In the genomic region with DNA sequence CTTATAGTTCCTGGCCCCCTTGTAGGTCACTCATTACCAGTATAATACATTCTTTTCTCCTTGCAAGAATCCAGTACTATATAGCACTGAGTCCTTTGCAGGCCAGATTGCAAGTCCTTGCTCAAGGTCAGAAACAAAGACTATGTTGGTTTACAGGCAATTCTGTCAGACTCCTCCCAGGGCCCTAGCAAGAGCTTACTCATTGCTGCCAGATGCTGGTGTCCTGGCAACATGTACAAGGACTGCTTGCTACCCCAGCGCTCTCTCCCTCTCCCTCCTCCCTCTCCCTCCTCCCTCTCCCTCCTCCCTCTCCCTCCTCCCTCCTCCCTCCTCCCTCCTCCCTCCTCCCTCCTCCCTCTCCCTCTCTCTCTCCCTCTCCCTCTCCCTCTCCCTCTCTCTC, we compare ENCODE assay signal across 22 mouse cellular contexts. TPM values are rescaled to one million over a fixed set of nuclear protein-coding genes. Genes with fewer than 3 reads are reported as not detected.
A peak's percentile ranks its signal among the peaks of the same experiment; 100 is the strongest.
DNase-seq lines count a peak whose midpoint lies in the region; ATAC-seq and TF ChIP-seq lines count a peak whose summit lies in the region.
"Had no signal": no experiment of that assay in that cellular context is flagged by ENCODE, and none has a peak within 500 bp of the region (broad histone marks: within the 10 kb centered on the region; RNA-seq: fewer than 3 reads in every experiment).

No protein-coding gene starts in this region.

- no peaks in the 10 kb centered on the region for H3K36me3 ChIP-seq in kidney, adult 2 months (ENCODE audit: control insufficient read depth, insufficient read depth, low read length)
- no peaks in the 10 kb centered on the region for H3K36me3 ChIP-seq in neural tube, embryonic 15.5 days
- H3K36me3 ChIP-seq: embryonic facial prominence, embryonic 13.5 days; forebrain, embryonic 15.5 days; G1E; hindbrain, embryonic 10.5 days; liver, embryonic 12.5 days; midbrain, embryonic 15.5 days had no signal

- peak; percentile 47; the same call in 1 of the 2 replicates for ATAC-seq in neural tube, embryonic 15.5 days (ENCODE audit: low FRiP score)
- ATAC-seq: CD4-positive, CD25-positive, alpha-beta regulatory T cell, adult 4 months; forebrain, embryonic 15.5 days; liver, embryonic 12.5 days; midbrain, embryonic 15.5 days had no signal

- H3K9me3 ChIP-seq in neural tube, embryonic 15.5 days (replicated peaks) = no peaks in the 10 kb centered on the region
- H3K9me3 ChIP-seq: embryonic facial prominence, embryonic 13.5 days; forebrain, embryonic 15.5 days; G1E; hindbrain, embryonic 10.5 days; liver, embryonic 12.5 days; midbrain, embryonic 15.5 days had no signal

- no peak overlapping the region for H3K4me3 ChIP-seq in kidney, adult 2 months (ENCODE audit: insufficient read depth, low read depth, low read length)
- H3K4me3 ChIP-seq in neural tube, embryonic 15.5 days (replicated peaks) = no peak overlapping the region
- H3K4me3 ChIP-seq: embryonic facial prominence, embryonic 13.5 days; forebrain, embryonic 15.5 days; hindbrain, embryonic 10.5 days; liver, embryonic 12.5 days; midbrain, embryonic 15.5 days had no signal

- no peaks in the 10 kb centered on the region for H3K4me1 ChIP-seq in kidney, adult 2 months (ENCODE audit: control insufficient read depth, insufficient read depth, low read length)
- no peaks in the 10 kb centered on the region for H3K4me1 ChIP-seq in neural tube, embryonic 15.5 days
- H3K4me1 ChIP-seq: embryonic facial prominence, embryonic 13.5 days; forebrain, embryonic 15.5 days; liver, embryonic 12.5 days; midbrain, embryonic 15.5 days had no signal

- H3K27ac ChIP-seq in kidney, adult 2 months (ENCODE audit: insufficient read depth, low read depth, low read length) = no peak overlapping the region
- H3K27ac ChIP-seq in neural tube, embryonic 15.5 days (replicated peaks) = no peak overlapping the region
- H3K27ac ChIP-seq: embryonic facial prominence, embryonic 13.5 days; forebrain, embryonic 15.5 days; hindbrain, embryonic 10.5 days; liver, embryonic 12.5 days; midbrain, embryonic 15.5 days had no signal

- no peak overlapping the region for H3K9ac ChIP-seq in neural tube, embryonic 15.5 days (replicated peaks)
- H3K9ac ChIP-seq: embryonic facial prominence, embryonic 13.5 days; forebrain, embryonic 15.5 days; liver, embryonic 12.5 days; midbrain, embryonic 15.5 days had no signal

- intact Hi-C loops in left cerebral cortex, postnatal 4 days (cut with DNase I) = no loop called here
- intact Hi-C loops in left cerebral cortex, postnatal 14 days (cut with DNase I) = no loop called here

- no peak for TF ChIP-seq POLR2A in kidney, adult 2 months (IDR thresholded peaks at IDR 0.05; ENCODE audit: low read depth, low read length)

- no peak for TF ChIP-seq CTCF in kidney, adult 2 months (conservative IDR thresholded peaks at IDR 0.05; ENCODE audit: insufficient read depth, insufficient read length, low read depth, low read length)

- 46% methylated on average over 1 of the region's 1 CpGs for WGBS in kidney, adult 2 months
- WGBS in neural tube, embryonic 15.5 days = 30% methylated on average over 1 of the region's 1 CpGs

- H3K4me2 ChIP-seq in neural tube, embryonic 15.5 days = no peak overlapping the region
- H3K4me2 ChIP-seq: embryonic facial prominence, embryonic 13.5 days; forebrain, embryonic 15.5 days; liver, embryonic 12.5 days; midbrain, embryonic 15.5 days had no signal

- no peaks in the 10 kb centered on the region for H3K27me3 ChIP-seq in kidney, adult 2 months (replicated peaks; ENCODE audit: control insufficient read depth, insufficient read depth, low read length)
- no peaks in the 10 kb centered on the region for H3K27me3 ChIP-seq in neural tube, embryonic 15.5 days (replicated peaks)
- H3K27me3 ChIP-seq: embryonic facial prominence, embryonic 13.5 days; forebrain, embryonic 15.5 days; liver, embryonic 12.5 days; midbrain, embryonic 15.5 days had no signal

- DNase-seq in adrenal gland, adult (ENCODE audit: inconsistent age in 2 of 2, low spot score in 1 of 2) = peak; percentile 6 to 42
- no peak for DNase-seq in adrenal gland, adult 18-20 months (ENCODE audit: low spot score in 2 of 2)
- DNase-seq in kidney, postnatal 14 days = peak; percentile 9
- DNase-seq in kidney, adult 2 months = no peak
- DNase-seq in adrenal gland, postnatal 25 days = peak; percentile 9
- DNase-seq in left cerebral cortex, postnatal 4 days = no peak
- no peak for DNase-seq in left cerebral cortex, postnatal 14 days (ENCODE audit: low spot score in 2 of 2)
- DNase-seq: cerebellum, postnatal 10 days; gastrocnemius, postnatal 36 days; kidney, adult 9 months; kidney, postnatal 4 days; layer of hippocampus, adult 9-11 months; lung, adult 2 months; right cerebral cortex, adult 18-20 months had no signal

RNA-seq across cellular contexts. Expression of gene Nhlrc3, which starts 56.0 kb away (rescaled TPM):
- total RNA-seq in adrenal gland, adult 18-20 months (2021) = 10 to 100 TPM; 10.0 to 11.1 TPM
- polyA plus RNA-seq in kidney, adult 2 months (2012; rRNA removed) = 9.7 and 10.6 TPM in 2 replicates
- total RNA-seq in adrenal gland, postnatal 25 days (2021) = 9.5 and 12.4 TPM in 2 replicates
- 7.0 and 8.9 TPM in 2 replicates for polyA plus RNA-seq in neural tube, embryonic 15.5 days (2015; fragmentation: Nextera tagmentation; extraction: Ambion mirVana)
- 10 to 100 TPM; 14.0 to 14.5 TPM for total RNA-seq in left cerebral cortex, postnatal 4 days (2021)
- total RNA-seq in left cerebral cortex, postnatal 14 days (2021) = 1 to 10 TPM; 8.6 to 9.4 TPM

RNA-seq across cellular contexts. Expression of gene Proser1, which starts 56.3 kb away (rescaled TPM):
- total RNA-seq in adrenal gland, adult 18-20 months (2021) = 10 to 100 TPM; 13.7 to 19.0 TPM
- 14.8 and 15.3 TPM in 2 replicates for polyA plus RNA-seq in kidney, adult 2 months (2012; rRNA removed)
- 30.8 and 32.0 TPM in 2 replicates for total RNA-seq in adrenal gland, postnatal 25 days (2021)
- polyA plus RNA-seq in neural tube, embryonic 15.5 days (2015; fragmentation: Nextera tagmentation; extraction: Ambion mirVana) = 16.6 and 19.1 TPM in 2 replicates
- 10 to 100 TPM; 30.2 to 30.3 TPM for total RNA-seq in left cerebral cortex, postnatal 4 days (2021)
- 10 to 100 TPM; 23.9 to 25.0 TPM for total RNA-seq in left cerebral cortex, postnatal 14 days (2021)

Comparison
In these comparisons a context has a peak if more than half of its experiments do, and no peak if none do; other contexts are left out.
1. DNase-seq: peak in adrenal gland, adult (2 of 2), kidney, postnatal 14 days (single experiment) and adrenal gland, postnatal 25 days (single experiment); none in adrenal gland, adult 18-20 months (0 of 2), kidney, adult 2 months (single experiment), left cerebral cortex, postnatal 4 days (single experiment) and left cerebral cortex, postnatal 14 days (0 of 2).